Mouse (Mus musculus) adrenal gland, adult (tissue): ENCODE results near the gene Terf2.
A peak's percentile ranks its signal among the peaks of the same experiment; 100 is the strongest.

ENCODE experiments used
- DNase-seq, 2 experiments: peaks; one replicate each; pipeline ENCODE4 v3.0.0; 2022 to 2023; ENCODE audit warnings: low spot score in 1 of 2; ENCODE audit not compliant: inconsistent age in 2 of 2

Gene Terf2

GRCm38 (mm10) chr8:107096366-107097036 lies at the start of gene Terf2:
TSS of gene Terf2 (minus strand) at chr8:107096547.
- peak; percentile 96 to 98 for DNase-seq

- no peak for DNase-seq
Observed at GRCm38 (mm10) chr8:107143501-107143900, 47.2 kb upstream of the Terf2 start.

- no peak for DNase-seq
Observed at GRCm38 (mm10) chr8:107142539-107142938, 46.2 kb upstream of the Terf2 start.

GRCm38 (mm10) chr8:107139704-107140470 lies 43.5 kb upstream of the Terf2 start:
- peak; percentile 85 to 97 for DNase-seq

- DNase-seq: peak in 1 of 2 experiments; percentile 53
Observed at GRCm38 (mm10) chr8:107138338-107138737, 42.0 kb upstream of the Terf2 start.

- peak; percentile 35 to 88 for DNase-seq
Observed at GRCm38 (mm10) chr8:107137591-107137990, 41.2 kb upstream of the Terf2 start.

- DNase-seq: peak in 1 of 2 experiments; percentile 84
Observed at GRCm38 (mm10) chr8:107136003-107136612, 39.8 kb upstream of the Terf2 start.

- peak; percentile 60 to 90 for DNase-seq
Observed at GRCm38 (mm10) chr8:107133881-107134280, 37.5 kb upstream of the Terf2 start.

GRCm38 (mm10) chr8:107132581-107133491 lies 36.5 kb upstream of the Terf2 start:
- peak in 1 of 2 experiments; percentile 58 for DNase-seq

- DNase-seq: no peak
Observed at GRCm38 (mm10) chr8:107130028-107130427, 33.7 kb upstream of the Terf2 start.

GRCm38 (mm10) chr8:107129171-107130025 lies 33.1 kb upstream of the Terf2 start:
- DNase-seq: peak; percentile 86 to 96

GRCm38 (mm10) chr8:107124343-107124742 lies 28.0 kb upstream of the Terf2 start:
- DNase-seq: no peak

GRCm38 (mm10) chr8:107123063-107123614 lies 26.8 kb upstream of the Terf2 start:
- peak in 1 of 2 experiments; percentile 43 for DNase-seq

GRCm38 (mm10) chr8:107121681-107122291 lies 25.4 kb upstream of the Terf2 start:
- DNase-seq: peak in 1 of 2 experiments; percentile 42

- DNase-seq: peak in 1 of 2 experiments; percentile 56
Observed at GRCm38 (mm10) chr8:107120806-107121205, 24.5 kb upstream of the Terf2 start.

- no peak for DNase-seq
Observed at GRCm38 (mm10) chr8:107119412-107119811, 23.1 kb upstream of the Terf2 start.

GRCm38 (mm10) chr8:107118803-107119233 lies 22.5 kb upstream of the Terf2 start:
- DNase-seq: peak; percentile 64 to 90

GRCm38 (mm10) chr8:107117019-107117418 lies 20.7 kb upstream of the Terf2 start:
- DNase-seq: peak in 1 of 2 experiments; percentile 51

- peak; percentile 85 to 96 for DNase-seq
Observed at GRCm38 (mm10) chr8:107116023-107116422, 19.7 kb upstream of the Terf2 start.
